Mouse (Mus musculus) heart, postnatal 10 days (tissue): Measurements from ENCODE around the gene Gnpnat1. TPM values are rescaled to one million over a fixed set of nuclear protein-coding genes. Genes with fewer than 3 reads are reported as not detected.

Experiments
- microRNA-seq, 2 experiments: library from miRNA; unstranded; fragments of <30 nt; microRNA quantifications; one replicate each; pipeline ENCODE4 v1.2.0; 2022
- total RNA-seq, 2 experiments: library from RNA; stranded (reverse); gene quantifications; 2 replicates each; pipeline ENCODE4 v1.2.3; 2021

Gene Gnpnat1
- total RNA-seq, 2 experiments from 2014 or later, result 10.0 to 10.6 TPM

Small RNA genes within 50 kb of the gene (microRNA-seq; reads per million reads assigned to microRNA genes)
- gene Gm25353, result 0 reads per million in 2 experiments

Other genes starting within 250 kb of the Gnpnat1 start
- gene Gpr137c, start 185.2 kb downstream of the Gnpnat1 start, total RNA-seq, result 1 to 10 TPM; 2.8 to 3.0 TPM
- 10 to 100 TPM; 13.3 to 14.7 TPM for gene Txndc16, start 184.6 kb downstream of the Gnpnat1 start, total RNA-seq
- gene Ero1l, start 86.1 kb downstream of the Gnpnat1 start, total RNA-seq, result 10 to 100 TPM; 24.9 to 26.8 TPM
- 100 to 1,000 TPM; 119 to 121 TPM for gene Psmc6, start 75.1 kb downstream of the Gnpnat1 start, total RNA-seq
- 10 to 100 TPM; 37.3 to 51.1 TPM for gene Styx, start 53.8 kb downstream of the Gnpnat1 start, total RNA-seq
- gene Fermt2, start 125.2 kb upstream of the Gnpnat1 start, total RNA-seq, result 100 to 1,000 TPM; 301 to 312 TPM